Mouse (Mus musculus) heart, embryonic 11.5 days (tissue): ENCODE measurements around the gene Thsd4. TPM values are rescaled to one million over a fixed set of nuclear protein-coding genes. Genes with fewer than 3 reads are reported as not detected.

Source experiments
- ATAC-seq: fragments of 200-750 bp; cut with Nextera tagmentation; replicated peaks from 2 replicates; pipeline ENCODE4 v1.8.0; 2017; ENCODE audit warnings: moderate library complexity; ENCODE audit not compliant: insufficient number of reproducible peaks, low FRiP score, low TSS enrichment
- H3K27ac ChIP-seq: fragments of 300-500 bp; sonication (generic); 2 replicates; pipeline ENCODE4 v1.5.1; 2014; ENCODE audit warnings: mild to moderate bottlenecking, low read depth, low read length
- H3K27me3 ChIP-seq: fragments of 300-500 bp; sonication (generic); 2 replicates; pipeline ENCODE4 v1.6.1; 2014; ENCODE audit warnings: mild to moderate bottlenecking, low read length, mixed read lengths; ENCODE audit not compliant: control insufficient read depth, insufficient read depth
- H3K36me3 ChIP-seq: fragments of 300-500 bp; sonication (generic); 2 replicates; pipeline ENCODE4 v1.6.1; 2014; ENCODE audit warnings: mild to moderate bottlenecking, low read length, moderate library complexity, mixed read lengths; ENCODE audit not compliant: control insufficient read depth, insufficient read depth
- H3K4me1 ChIP-seq: fragments of 300-500 bp; sonication (generic); 2 replicates; pipeline ENCODE4 v1.6.1; 2014; ENCODE audit warnings: low read length; ENCODE audit not compliant: control insufficient read depth, insufficient read depth
- H3K4me2 ChIP-seq: fragments of 300-500 bp; sonication (generic); 2 replicates; pipeline ENCODE4 v1.6.1; 2014; ENCODE audit warnings: mild to moderate bottlenecking, moderate library complexity
- H3K4me3 ChIP-seq: fragments of 300-500 bp; sonication (generic); 2 replicates; pipeline ENCODE4 v1.5.1; 2014; ENCODE audit warnings: low read depth, low read length
- H3K9ac ChIP-seq: fragments of 300-500 bp; sonication (generic); 2 replicates; pipeline ENCODE4 v1.6.1; 2014; ENCODE audit warnings: mild to moderate bottlenecking, low read depth, low read length, moderate library complexity
- H3K9me3 ChIP-seq: fragments of 300-500 bp; sonication (generic); replicated peaks from 2 replicates; pipeline ENCODE4 v1.6.1; 2016; ENCODE audit warnings: low read length; ENCODE audit not compliant: control insufficient read depth
- WGBS: fragments of 180-500 bp; shearing (Covaris S2); extraction: QIAGEN DNeasy Blood & Tissue Kit; methylation state at CpG from one replicate; pipeline ENCODE4 v1.1.7; 2014; ENCODE audit not compliant: insufficient replicate concordance; 5-methylcytosine and 5-hydroxymethylcytosine counted together
- polyA plus RNA-seq: library from polyadenylated mRNA; unstranded; fragments of >200 nt; fragmentation: Nextera tagmentation; extraction: Ambion mirVana; gene quantifications from 2 replicates; pipeline ENCODE4 v1.2.1, GENCODE M21; 2014

Thsd4 gene
- polyA plus RNA-seq, 1 experiment from 2014 or later: 14.6 TPM

DNA sequence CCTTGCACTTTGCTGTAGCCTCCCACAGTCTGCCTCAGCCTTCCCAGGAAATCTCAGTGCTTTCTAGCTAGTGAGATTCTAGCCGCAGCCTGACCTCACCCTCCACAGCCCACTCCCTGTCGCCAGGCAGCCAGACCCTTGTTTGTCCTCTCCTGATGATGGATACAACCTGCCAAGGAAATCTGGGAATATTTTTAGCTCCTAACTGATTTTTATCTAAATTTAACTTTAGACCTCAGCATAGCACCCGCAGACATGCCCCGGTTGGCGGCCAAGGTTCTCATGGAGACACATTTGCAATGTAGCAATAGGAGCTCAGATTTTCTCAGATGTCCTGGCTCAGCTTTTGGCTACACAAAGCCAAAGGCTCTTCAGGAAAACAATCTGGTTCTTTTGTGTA lies 205.3 kb downstream of the Thsd4 start:
- Histone ChIP-seq H3K27me3 (no peaks in the 10 kb centered on the region), H3K36me3 (no peaks in the 10 kb centered on the region), H3K9ac (no peak overlapping the region), H3K4me3 (no peak overlapping the region), H3K9me3 (no peaks in the 10 kb centered on the region), H3K4me2 (no peak overlapping the region), H3K27ac (no peak overlapping the region; the same call in 1 of the 2 replicates), H3K4me1 (peaks cover 13% of the 10 kb centered on the region; the same call in 1 of the 2 replicates)
- ATAC-seq: no peak
- 47% methylated on average over 5 of the region's 5 CpGs for WGBS

DNA sequence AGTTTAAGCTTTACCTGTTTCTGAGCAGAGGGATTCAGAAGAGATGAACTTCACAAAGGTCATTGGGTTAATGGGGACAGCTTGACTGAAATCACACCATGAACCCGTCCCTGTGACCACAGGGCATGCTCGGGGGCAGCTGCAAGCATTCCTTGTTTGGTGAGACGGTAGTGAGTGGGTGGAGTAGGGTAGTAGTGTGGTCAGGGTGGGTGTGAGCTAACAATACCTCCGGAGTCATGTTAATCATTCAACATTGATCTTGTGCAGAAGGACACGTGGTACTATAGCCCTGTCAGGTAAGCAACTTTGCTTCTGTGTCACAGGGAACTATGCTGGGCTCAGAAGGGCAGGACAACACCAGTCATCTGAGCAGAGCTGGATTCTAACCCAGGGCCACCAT lies 206.3 kb downstream of the Thsd4 start:
- no peak overlapping the region for H3K27ac ChIP-seq
- peaks cover 13% of the 10 kb centered on the region for H3K4me1 ChIP-seq
- no peak overlapping the region for H3K4me3 ChIP-seq
- H3K9me3 ChIP-seq: no peaks in the 10 kb centered on the region
- H3K27me3 ChIP-seq: no peaks in the 10 kb centered on the region
- ATAC-seq: no peak
- 72% methylated on average over 5 of the region's 5 CpGs for WGBS
- H3K4me2 ChIP-seq: no peak overlapping the region
- no peaks in the 10 kb centered on the region for H3K36me3 ChIP-seq
- no peak overlapping the region for H3K9ac ChIP-seq

DNA sequence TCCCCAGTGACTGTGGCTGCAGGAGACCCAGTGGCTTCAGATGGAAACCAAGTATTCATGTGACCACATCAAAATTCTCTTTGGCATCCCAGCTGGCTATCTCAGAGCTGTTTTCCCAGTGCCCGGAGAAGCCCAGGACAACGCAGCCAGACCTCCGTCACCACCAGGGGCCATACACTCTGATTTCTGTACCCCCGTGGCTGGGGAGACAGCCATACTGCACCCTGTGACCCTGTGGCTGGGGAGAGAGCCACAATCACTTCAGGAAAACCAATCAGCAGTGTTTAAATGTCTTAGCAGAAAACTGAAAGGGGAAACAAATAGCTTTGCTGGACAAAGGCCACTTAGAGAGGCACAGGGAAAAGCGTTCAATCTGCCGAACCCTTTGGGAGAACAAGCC lies 208.2 kb downstream of the Thsd4 start:
- ATAC-seq: no peak
- Histone ChIP-seq H3K9ac (no peak overlapping the region), H3K27me3 (no peaks in the 10 kb centered on the region), H3K27ac (no peak overlapping the region), H3K4me2 (no peak overlapping the region), H3K36me3 (no peaks in the 10 kb centered on the region), H3K4me3 (no peak overlapping the region), H3K4me1 (peaks cover 12% of the 10 kb centered on the region), H3K9me3 (no peaks in the 10 kb centered on the region)
- WGBS: 80% methylated on average over 6 of the region's 6 CpGs

DNA sequence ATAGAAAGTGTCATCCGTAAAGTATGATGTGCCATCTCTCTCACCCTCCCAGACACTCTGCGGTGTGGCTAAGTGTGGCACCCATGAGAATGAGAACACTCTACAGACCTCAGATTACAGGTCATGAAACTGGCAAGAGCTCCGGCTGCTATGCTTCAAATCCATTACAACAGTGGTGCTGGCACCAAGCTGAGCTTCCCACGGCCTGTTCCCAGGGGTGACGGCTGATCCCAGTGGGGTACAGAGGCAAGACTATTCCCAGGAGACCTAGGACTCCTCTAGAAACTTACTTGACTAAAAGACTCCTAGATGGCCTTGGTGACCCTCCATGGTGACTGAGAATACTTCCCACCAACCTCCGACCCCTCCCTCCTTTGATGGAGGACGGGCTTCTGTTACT lies 209.2 kb downstream of the Thsd4 start:
- peaks cover 16% of the 10 kb centered on the region for H3K4me1 ChIP-seq

DNA sequence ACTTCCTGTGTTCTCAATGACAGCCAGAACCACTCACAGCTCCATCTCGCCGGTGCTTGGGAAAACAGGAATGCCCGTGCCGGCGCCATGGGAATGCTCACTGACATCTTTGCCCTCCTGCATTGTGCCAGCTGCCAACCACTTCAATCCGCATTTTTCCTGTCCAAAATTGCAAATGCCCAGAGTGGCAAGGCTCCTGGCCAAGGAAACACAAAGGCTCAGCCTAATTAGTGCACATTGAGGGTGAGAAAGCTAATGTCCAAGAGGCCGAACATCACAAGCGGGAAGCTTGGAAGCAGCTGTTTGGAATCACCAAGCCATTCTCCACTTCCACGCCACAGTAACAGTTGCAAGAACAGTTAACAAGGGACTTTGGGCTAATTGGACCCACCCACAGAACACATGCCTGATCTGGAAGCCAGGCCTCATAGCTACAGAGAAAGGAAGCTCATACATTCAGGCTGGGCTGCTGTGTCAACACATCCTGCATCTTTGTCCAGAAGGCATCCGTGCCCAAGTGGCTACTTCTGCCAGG lies 210.2 kb downstream of the Thsd4 start:
- H3K27ac ChIP-seq: no peak overlapping the region
- 88% methylated on average over 10 of the region's 10 CpGs for WGBS
- no peak for ATAC-seq

More for the DNA sequence above, 209.2 kb downstream of the Thsd4 start:
- no peak overlapping the region for H3K4me3 ChIP-seq
- WGBS: 84% methylated on average over 7 of the region's 7 CpGs
- H3K27ac ChIP-seq: no peak overlapping the region
- no peak overlapping the region for H3K4me2 ChIP-seq
- H3K27me3 ChIP-seq: no peaks in the 10 kb centered on the region
- H3K9me3 ChIP-seq: no peaks in the 10 kb centered on the region
- H3K36me3 ChIP-seq: no peaks in the 10 kb centered on the region
- no peak overlapping the region for H3K9ac ChIP-seq
- ATAC-seq: no peak

DNA sequence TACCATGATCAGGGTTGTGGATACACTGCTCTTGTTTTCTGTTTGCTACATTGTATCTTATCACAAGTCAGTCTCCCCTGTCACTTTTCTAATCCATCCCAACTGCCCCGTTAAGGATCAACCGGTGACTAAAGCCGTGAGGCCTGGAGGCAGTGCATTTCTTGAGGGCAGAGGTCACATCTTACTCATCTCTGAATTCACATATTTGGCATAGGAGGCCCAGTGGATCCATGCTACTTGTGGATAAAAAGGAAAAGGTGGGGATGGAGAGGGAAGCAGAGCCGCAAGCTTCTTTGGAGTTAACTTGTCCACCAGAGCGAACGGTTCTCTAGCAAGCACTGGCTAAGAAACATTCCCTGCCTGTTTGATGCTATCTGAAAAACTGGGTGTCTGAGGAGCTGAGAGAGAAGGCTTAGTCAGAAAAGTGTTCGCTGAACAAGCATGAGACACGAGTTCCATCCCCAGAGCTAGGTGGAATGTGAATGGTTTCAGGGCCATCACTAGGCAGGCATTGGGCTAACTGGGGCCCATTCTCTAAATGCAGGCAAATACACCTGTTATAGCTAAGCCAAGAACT lies 211.0 kb downstream of the Thsd4 start:
- Histone ChIP-seq H3K4me1 (peaks cover 7% of the 10 kb centered on the region), H3K9me3 (no peaks in the 10 kb centered on the region), H3K27me3 (no peaks in the 10 kb centered on the region), H3K27ac (no peak overlapping the region), H3K4me3 (no peak overlapping the region), H3K4me2 (no peak overlapping the region), H3K36me3 (no peaks in the 10 kb centered on the region), H3K9ac (no peak overlapping the region)
- WGBS: 54% methylated on average over 8 of the region's 8 CpGs
- ATAC-seq: no peak

More for the DNA sequence above, 210.2 kb downstream of the Thsd4 start:
- H3K9ac ChIP-seq: no peak overlapping the region
- no peak overlapping the region for H3K4me3 ChIP-seq
- peaks cover 14% of the 10 kb centered on the region for H3K4me1 ChIP-seq
- no peaks in the 10 kb centered on the region for H3K36me3 ChIP-seq
- H3K27me3 ChIP-seq: no peaks in the 10 kb centered on the region
- H3K9me3 ChIP-seq: no peaks in the 10 kb centered on the region
- no peak overlapping the region for H3K4me2 ChIP-seq

DNA sequence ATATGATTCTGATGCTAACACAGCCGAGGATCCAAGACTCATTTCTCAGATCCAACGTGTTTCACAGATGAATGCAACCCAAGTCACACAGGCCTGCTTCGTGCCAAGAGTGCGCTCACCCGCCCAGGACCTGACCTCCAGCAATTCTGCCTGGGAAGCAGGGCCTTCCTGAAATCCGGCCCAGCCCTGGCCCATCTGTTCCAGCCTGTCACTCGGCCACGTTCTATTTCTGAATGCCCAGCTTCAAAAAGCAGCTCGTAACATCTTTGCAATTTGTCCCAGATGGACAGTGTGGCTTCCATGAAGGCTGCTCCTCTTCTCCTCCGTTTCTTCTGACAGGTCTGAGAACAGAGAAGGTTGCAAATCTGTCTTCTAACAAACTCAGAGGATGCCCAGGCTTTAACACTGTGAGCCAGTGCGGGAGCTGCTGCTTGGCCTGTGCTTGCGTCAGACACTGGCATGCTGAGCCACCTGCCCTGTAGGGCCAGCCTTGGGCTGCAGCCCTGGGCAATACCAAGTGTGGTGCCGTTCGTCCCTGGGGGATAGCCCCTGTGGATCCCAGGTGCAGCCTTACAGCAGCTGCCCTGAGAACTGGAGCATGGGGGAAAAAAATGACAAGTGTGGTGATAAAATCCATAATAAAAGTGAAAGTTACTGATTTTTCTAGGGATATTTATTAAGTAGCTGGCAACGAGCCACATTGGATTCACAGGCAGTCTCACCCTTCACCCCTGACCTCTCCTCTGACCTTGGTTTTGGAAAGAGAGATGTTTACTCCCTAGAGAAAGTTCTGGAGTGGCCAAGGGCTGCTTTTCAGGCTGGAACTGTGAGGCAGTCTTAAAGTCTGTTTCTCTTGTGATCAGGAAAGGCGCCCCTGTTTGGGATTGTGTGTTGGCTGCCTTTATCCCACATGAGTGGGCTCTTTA lies 211.8 kb downstream of the Thsd4 start:
- Histone ChIP-seq H3K36me3 (no peaks in the 10 kb centered on the region), H3K4me1 (peaks cover 7% of the 10 kb centered on the region), H3K9me3 (no peaks in the 10 kb centered on the region), H3K4me3 (no peak overlapping the region), H3K27ac (no peak overlapping the region), H3K9ac (no peak overlapping the region), H3K27me3 (no peaks in the 10 kb centered on the region), H3K4me2 (no peak overlapping the region)
- ATAC-seq: no peak
- WGBS: 76% methylated on average over 16 of the region's 16 CpGs

DNA sequence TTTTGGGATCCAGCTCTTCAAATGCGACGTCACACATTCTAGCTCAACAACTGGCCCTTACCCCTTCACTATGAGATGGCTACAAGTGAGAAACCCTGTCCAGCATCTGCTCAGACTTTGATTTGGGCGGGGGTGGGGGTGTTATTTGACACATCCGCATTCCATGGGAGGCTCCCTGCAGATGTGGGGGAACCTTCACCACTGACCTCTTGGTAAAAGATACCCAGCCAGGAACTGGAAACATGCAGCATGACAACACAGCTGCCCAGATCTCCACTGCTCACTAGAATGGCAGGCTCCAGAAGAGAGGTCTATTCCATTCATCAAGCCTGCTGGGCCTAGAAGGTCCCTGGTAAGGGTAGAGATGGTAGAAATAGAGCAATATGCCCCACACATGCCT lies 213.7 kb downstream of the Thsd4 start:
- Histone ChIP-seq H3K27ac (no peak overlapping the region), H3K9ac (no peak overlapping the region), H3K4me3 (no peak overlapping the region), H3K4me2 (no peak overlapping the region), H3K9me3 (no peaks in the 10 kb centered on the region), H3K36me3 (no peaks in the 10 kb centered on the region), H3K4me1 (peaks cover 7% of the 10 kb centered on the region), H3K27me3 (no peaks in the 10 kb centered on the region)
- 62% methylated on average over 4 of the region's 4 CpGs for WGBS
- ATAC-seq: no peak
